Mouse (Mus musculus) retina, postnatal 1 day (tissue): ENCODE data around the gene Hoxa5.

ENCODE experiments used
- DNase-seq: peaks from one replicate; pipeline ENCODE4 v3.0.0-alpha.2; 2012

The Hoxa5 gene

DNA sequence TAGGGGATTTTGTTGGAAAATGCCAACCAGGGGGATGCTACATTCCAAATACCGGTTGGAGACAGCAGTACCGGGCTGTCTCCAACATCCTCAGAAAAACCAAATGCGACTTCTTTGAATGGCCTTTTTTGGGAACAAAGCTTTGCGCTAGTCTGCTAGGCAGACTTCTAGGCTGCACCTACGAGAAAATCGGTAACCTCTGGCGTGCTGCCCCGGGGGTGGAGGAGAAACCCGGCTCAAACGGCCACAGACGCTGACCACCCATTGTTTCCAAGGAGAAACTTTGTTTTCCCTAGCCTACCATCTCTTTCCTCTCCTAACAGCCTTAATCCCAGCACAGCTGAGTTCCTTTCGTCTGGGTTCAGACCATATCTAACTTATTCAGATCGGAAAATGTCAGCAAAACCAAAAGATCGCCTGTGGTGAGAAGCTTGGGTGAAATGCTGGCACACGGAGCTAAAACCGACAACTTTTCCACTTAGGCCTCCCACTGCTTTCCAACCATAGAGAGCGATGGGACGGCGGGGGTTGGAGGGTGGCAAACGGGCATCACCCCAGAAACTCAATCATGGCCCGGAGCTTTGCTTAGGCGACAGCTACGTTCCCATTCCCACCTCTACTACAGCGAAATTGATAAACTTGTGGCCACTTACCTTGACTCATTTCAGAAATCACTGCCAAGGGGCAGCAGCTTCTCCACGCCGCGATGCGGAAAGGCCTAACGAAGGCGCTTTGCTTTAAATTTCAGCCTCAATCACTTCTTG lies 35.4 kb upstream of the Hoxa5 start:
- no peak for DNase-seq

DNA sequence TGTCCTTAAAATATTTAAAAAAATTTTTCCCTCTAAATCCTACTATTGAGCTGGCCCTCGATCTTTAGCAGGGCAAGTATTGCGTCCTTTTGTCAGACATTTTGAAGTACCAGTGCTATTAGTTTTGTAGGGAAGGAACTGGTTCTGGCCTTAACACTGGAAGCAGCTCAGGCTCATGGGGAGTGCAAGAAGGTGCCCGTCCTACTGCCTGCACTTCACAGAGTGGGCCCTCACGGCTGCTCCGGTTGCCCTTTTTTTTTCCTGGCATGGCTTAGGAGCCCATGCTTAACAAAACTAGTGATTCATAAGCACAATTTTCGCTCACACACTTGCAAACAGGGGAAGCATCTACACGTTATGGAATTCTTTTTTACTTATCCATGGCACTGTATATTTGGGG lies 34.6 kb upstream of the Hoxa5 start:
- no peak for DNase-seq

DNA sequence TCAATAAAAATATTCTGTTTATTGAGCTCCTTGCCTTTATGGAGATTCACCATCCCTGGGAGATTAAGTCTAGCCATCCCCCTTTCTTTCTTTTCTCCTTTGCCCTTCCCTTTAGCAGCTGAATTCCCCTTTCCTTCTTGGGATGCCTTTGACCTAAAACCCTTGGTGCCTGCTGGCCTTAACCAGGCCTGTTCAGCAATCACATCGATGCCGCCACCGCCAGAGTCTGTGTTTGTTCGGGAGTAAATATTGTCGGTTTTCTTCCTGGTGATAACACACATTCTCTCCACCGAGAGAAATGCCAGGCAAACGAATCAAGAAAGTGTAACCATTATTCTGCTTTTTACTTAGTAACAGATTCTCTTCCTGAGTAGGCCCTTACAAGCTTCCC lies 33.8 kb upstream of the Hoxa5 start:
- DNase-seq: no peak

DNA sequence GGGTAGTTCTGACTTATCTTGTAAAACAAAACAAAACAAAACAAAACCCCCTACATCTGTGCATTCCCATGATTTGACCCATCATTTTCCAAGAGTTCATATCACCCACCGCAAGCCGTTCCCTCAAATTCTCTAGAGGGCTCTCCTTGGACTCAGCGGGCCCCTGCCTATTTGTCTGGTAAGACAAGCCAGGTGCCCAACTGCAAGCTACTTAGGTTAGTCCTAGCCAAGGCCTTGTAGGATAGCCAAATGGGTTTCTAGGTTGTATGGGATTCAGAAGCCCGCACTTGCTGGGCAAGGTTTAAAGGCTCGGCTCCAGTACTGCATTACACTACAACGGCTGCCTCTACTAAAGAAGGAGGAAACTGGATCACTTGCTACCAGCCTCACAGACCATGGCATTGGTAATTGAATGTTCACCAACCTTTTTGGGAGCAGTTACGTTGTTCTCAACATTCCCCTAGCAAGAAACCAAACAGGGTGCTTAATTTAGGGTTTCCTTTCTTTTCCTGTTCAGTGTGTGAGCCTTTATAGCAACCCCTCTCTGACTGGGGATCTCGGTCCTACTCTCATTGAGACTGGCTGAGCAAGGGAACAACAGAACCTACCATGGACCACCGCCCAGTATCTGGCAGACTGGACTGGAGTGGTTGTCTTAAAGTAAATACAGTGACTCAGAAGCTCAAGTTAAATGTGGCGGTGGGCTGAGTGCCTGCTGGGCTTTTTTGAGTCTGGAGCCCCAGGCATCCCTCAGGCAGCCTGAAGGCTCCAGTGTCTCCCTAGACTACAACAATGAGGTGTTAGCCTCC lies 33.2 kb upstream of the Hoxa5 start:
- DNase-seq: no peak

DNA sequence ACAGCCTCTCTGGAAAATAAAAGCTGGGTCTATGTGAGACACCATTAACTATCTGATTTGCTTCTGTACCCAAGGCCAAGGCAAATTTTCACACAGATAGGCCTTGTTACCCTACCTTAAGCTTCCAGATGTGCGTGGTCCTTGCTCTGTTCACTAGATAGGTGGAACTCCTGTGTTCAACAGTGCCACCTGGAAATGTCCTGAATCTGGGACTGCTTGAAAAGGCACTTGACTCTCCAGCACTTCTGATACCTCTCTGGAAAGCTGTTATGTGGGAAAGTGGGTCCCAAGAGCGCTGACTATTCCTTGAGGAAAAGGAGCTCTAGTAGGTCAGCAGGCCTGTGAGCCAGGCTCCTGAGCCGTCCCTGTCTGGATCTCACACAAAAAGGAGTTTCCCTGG lies 32.4 kb upstream of the Hoxa5 start:
- DNase-seq: no peak

DNA sequence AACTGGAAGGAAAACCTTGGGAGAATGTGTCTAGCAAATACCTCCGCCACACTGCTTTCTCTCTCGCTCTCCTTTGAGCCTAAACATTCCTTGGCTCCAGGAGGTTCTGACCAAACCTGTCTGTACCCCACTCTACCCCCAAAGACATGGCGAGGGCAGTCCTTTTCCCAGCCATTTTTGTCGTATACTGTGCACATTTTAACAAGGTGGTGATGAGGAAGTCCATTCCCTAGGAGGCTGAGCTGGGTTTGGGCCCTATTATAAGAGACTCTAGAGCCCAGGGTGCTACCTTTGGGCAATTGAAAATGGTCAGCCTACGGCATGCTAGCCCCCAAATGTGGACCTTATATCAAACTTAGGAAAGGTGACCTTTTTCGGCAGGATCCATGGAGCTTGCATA lies 31.5 kb upstream of the Hoxa5 start:
- no peak for DNase-seq

DNA sequence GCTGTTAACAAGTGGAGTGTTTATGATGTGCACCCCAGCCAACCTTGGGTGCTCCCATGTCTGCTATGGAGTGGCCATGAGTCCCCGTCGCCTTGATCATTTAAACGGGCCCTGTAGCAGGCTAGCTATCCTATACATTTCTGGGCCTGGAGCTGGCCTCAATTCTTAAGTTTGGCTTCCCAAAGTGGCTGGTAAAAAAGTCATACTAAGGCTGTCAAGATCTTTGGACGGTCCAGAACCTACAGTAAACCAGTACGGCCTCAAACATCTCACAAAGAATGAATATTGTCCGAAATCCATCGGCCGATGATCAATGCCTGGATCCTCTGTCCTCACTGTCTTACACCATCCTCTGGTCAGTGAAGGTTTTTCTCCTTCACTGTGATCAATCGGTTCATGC lies 30.9 kb upstream of the Hoxa5 start:
- DNase-seq: no peak

DNA sequence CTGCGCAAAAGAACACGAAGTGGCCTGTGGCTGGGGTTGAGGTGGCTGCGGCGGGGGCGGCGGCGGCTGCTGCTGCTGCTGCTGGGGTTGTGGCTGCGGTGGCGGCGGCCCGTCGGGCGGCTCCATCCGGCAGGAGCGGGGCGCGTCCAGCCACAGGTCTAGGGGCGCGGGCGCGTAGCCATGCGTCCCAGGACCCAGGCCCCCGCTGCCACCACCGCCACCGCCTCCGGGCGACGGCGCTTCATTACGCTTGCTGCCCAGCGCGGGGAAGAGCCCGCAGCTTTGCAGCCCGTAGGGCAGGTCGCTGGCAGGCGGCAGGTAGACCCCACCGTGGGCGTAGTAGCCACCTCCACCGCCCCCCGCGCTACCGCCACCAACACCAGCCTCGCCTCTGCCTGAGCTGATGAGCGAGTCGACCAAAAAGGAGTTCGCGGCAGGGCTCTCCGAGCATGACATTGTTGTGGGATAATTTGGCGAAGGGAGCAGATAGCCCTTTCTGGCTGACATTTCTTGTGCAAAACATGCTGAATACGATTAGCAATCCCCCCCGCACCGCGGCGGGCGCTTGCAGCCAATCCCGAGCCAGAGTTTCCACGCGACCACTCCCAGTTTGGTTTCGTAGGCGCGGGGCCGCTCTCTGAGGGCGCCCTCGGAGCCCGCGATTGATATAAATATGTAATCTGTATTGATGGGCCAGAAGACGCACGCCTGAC lies 30.2 kb upstream of the Hoxa5 start:
- DNase-seq: no peak

DNA sequence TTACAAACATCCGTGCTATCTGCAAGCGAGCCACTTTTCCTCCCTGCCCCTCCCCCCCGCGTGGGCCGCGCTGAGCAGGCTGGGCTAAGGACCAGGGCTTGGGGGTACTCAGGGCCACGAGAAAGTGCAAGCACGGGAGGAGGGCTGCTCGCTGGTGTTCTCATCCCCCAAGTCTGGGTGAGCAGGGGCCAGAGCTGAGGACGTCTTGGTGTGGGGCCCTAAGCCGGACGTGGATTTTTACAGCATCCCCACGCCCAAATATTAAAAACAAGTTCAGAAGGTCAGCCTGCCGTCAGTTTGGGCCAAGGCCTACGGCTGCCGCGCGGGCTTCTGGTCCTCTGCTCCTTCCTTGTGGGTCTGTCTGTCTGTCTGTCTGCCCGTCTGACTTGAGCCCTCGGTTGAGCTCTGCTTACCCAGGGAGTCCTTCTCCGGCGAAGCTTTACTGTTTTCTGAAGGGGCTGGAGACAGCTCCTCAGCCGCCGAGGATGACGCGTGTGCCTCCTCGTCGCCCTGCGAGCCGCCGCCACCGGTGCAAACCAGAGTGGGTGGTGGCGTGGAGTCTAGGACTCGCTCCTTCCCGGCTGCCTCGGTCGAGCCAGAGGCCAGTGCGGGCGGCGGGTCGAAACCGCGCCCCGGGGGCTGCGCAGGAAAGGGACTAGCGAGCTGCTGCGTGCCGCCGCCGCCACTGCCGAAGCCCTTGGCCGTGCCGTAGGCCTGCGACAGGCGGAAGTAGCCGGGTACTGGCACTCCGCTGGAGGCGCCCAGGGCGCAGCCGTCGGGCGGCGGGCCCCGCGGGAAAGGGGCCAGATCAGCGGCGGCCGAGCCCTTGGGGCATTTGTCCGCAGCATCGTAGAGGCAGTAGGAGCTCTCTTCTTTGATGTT lies 29.4 kb upstream of the Hoxa5 start:
- DNase-seq: no peak

DNA sequence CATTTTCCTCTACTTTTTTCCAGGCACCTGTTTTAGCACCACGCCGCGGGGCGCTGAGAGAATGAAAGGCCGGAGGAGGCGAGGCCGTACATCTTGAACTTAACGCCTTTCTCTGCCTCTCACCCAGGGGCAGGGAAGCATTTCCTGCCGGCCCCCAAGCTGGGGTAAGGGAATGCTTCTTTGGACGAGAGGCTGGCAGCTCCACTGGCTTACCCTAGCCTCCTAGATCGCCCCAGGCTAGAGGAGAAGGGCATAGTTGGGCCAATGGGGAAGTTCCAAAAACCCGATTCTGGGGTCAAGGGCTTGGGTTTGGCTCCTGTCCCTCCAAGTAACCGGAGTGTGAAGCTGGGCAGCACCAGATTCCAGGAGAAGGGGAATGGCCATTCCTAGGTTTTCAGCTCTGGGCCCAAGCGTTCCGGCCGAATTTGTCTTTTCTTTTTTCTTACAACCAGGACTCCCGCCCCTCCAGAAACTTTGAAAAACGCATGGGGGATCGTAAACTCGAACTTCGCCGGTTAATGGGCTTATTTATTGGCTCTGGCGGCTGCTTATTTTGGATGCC lies 28.7 kb upstream of the Hoxa5 start:
- DNase-seq: no peak

DNA sequence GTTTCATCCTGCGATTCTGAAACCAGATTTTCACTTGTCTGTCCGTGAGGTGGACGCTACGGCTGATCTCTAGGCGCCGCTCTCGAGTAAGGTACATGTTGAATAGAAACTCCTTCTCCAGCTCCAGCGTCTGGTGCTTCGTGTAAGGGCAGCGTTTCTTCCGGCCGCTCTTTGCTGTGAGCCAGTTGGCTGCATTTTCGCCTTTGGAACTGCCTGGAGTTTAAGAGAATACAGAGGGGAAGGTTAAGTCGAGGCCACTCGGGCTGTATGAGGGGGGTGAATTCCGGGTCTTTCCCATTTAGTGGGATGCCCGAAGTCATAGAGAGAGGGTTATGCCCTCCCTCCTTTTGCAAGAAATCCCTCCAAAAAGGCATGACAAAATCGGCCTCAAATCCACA lies 28.2 kb upstream of the Hoxa5 start:
- peak; percentile 45 for DNase-seq

DNA sequence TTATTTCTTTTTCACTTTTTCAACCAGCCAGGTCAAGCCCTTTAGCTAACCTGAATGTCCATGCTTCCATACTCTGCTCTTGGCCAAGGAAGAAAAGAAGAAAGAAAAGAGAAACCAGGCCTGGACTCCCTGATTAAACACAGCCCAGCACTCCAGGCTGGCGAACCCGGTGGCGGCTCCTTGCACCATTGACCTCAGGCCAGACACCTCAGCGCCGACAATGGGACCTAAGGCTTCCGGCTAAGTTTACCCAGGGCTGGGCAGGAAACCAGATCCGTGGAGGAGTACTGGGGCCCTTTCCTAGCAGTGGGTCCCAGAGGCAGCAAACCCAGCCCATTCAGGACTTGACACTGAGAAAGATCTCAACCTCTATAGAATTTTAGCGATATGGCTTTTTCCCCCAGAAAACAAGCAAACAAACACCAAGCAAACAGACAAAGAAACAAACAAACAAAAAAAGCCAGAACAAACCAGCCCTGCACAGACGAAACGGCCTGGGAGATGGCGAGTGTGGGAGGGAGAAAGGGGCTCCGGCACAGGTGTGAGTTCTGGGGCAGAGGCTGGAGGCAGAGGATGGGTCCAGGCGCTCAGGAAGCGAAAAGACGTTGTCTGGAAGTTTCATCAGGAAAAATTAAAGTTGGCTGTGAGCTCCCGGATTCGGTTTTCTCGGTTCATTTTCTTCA lies 27.6 kb upstream of the Hoxa5 start:
- DNase-seq: peak; percentile 17

DNA sequence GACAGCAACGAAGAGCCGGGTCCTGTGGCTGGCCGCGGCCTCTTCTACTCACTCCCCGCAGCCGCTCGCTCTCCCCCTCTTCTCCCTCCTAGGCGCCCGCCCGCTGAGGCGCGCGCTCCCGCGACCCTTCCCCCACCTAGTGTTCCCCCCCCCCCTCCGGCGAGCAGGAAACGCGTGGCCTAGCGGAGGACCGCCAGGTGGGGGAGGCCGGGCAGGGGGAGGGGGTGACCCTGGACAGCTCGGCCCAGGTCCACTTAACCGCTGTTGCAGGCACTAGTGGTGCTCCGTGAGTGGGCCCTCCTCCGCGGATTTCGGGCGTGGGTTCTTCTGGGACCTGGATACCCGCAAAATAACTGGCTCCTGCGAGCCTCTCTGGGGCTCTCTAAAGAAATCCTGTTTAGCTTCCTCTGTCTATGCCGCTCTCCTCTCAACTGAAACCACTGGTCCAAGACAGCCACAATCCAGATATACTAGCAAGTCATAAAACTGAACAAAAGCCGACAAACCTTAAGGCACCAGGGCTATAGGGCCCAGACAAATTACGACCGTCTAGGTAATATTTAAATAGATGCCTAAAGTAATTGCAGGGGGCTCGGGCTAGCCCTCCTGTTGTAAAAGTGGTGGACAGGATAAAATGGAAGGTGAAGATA lies 26.3 kb upstream of the Hoxa5 start, which contains the start of gene Hoxa9:
Gene Hoxa9 (minus strand): TSS at position 574 of the 650 bp plus-strand sequence.
- no peak for DNase-seq

DNA sequence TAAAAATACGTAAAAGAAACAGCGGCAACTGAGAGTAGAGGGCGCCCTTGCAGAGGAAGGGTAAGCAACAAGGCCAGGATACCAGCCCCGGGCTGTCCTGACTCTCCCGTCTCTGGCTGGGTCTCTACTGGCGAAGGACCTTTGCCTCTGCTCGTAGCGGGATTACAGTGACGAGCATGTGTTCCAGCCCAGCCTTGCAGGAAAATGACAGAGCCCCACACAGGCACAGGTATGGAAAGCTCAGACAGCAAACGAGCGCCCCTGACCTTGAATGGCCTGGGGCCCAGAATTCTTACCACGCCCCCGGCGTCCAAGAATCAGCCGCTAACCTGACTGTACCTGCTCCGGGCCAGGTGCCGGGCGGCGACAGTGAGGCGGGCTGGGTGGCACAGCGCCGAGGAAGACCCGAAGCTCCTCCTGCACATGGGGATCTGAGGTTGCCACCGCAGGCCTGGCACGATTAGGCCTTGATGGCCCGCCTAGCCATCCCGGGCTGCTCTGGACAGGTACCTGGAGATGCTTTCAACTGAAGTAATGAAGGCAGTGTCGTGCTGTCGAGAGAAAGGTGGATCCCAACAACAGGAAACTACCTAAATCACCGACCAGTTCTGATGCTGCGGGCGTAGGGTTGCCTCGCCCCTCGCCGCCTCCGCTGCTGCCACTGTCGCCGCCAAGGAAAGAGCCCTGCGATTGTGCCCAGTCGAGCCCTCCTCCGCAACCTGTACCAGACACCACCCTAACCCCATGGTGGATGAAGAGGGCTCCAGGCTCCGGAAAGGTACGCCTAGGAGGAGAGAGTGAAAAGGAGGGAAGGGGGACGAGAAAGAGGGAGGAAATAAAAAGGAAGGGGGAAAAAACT lies 25.4 kb upstream of the Hoxa5 start:
- DNase-seq: no peak

DNA sequence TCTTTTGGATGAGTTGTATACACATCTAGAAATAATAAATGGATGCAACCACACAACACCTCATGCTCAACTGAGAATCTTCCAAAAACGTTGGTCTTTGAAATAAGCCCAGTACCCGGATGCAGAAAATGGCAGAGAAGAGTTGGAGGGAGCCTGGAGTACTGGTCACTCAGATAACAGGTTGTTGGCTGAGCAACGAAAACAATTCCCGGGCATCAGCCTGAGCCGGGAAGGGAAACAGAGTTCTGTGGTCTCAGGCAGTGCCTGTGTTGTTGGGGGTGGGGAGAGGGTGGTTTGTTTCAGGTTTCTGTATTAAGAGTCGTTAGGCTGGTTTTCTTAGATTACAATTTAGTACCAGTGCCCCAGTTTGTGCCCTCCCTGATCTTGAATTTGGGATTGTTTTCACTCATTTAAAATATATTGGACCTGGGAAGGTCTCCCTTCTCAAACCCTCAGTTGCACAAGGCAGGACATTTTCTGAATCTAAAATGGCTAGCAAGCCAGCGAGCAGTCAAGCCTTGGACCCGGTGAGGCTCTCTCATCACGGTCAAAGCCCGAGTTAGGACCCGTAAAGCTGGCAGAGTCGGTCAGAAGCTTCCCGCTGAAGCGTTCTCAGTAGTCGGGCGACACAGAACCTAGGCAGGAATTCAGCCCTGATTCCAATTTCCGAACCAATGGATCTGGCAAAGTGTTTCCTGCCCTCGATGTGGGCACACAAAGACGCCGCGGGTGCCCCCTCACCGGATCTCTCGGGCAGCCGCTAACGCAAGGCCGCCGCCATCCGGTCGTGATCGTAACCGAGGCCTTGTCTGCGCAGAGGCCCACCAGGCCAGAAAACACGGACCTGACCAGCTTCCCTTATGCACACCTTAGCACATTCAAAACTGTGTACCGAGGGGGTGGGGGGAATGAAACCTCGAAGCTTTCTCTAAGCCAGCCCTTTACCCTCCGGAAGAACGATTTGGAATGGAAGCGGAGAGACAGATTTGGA lies 24.4 kb upstream of the Hoxa5 start:
- DNase-seq: no peak

DNA sequence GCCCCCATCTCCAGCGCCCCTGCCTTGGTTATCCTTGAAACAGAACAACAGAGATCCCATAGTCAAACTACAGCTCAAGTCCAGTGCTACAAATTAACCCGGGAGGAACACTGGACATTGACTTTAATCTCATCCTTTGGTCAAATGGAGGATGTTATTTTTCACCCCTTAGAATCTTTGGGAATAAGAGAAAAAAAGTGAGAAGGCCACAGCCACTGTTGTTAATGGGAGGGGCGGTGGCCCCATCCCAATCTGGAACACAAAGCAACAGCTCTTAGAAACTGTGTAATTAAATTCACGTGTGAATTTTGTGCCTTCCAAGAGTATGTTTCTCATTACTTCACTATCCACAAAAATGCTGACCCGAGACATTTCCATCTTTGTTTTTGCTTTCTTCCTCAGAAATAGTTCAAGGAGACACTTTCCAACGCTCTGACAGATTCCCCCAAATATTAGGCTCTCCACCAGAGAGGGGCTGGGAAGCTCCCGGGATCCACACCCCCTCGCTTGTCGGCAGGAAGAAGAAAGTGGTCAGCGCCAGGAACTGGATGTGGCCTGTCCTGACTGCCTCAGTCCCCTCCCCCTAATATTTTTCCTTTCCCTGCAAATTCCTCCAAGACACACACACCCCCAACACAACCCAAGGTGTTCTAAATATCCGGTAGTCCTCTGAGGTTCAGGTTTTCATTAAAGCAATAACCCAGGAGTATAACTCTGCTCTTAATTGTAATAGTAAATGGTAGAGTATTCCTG lies 23.3 kb upstream of the Hoxa5 start:
- no peak for DNase-seq

DNA sequence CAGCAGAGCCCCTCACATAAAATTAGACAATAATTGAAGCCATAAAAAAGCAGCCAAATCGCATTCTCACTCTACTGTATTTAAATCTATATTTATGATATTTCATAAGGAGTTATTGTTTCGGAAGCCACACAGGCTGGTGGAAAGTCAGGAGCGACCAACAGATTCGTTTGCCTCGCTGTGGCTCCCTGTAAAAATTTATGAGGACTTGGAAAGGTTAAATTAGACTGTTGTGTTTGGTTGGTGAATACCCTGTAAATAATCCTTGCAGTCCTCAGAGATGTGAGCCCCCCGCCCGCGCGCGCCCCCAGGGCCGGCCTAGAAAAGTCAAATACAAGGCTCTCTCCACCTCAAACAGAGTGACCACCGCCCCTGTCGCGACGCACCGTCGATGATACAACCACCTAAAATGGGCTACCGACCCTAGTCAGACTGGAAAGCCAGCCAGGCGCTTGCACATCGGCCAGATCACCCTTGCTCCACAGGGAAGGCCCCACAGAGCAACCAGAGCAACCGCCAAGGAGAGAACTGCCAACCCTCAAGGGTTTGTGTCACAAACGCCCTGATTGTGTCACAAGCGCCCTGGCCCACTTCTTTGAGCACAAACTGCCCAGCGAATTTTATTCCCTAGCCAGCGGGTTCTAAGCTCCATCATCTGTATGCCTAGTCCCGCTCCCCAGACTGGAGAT lies 22.3 kb upstream of the Hoxa5 start:
- DNase-seq: no peak
